Mouse (Mus musculus) layer of hippocampus, adult 9-10 months (tissue): ENCODE measurements around the gene Taar8a.
"Not testable (repeated sequence)": the region's sequence is repeated elsewhere in the genome, so short reads cannot be mapped to it uniquely, and the experiment has no call there.

ENCODE experiments used
- DNase-seq: peaks from one replicate; pipeline ENCODE4 v3.0.0; 2022; ENCODE audit warnings: low spot score

The Taar8a gene

DNA sequence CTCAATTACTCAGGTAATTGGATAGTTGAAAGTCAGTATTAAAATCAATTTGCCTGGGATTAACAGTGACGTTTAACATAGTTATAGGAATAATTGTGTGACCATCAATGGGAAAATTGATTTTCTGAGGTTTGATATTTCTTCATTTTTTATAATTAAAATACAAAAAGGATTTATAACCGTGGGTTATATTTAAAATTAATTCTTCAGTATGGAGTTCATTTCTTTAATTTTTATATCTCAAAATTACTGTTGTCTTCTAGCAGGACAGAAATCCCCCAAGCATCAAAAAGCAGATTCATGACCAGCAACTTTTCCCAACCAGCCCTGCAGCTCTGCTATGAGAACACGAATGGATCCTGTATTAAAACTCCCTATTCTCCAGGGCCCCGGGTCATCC is at the start of gene Taar8a:
Gene Taar8a (plus strand): TSS at position 301 of the 400 bp plus-strand sequence.
- not testable (repeated sequence) for DNase-seq

DNA sequence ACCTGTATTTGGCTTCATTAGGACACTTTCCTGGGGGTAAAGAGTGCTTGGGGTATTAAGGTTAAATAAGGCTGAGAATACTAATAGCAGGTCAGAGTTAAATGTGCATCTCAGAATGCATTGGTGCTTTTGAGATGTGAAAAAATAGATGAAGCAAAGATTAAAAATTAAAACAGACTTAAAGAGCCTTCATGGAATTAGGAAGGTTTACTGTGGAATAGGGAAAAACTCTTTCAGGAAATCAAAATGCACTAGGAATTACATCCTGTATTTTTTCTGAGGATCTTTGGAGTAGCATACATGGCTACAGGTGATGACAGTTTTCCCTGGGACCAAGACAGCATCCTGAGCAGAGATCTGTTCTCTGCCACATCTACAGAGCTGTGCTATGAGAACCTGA is 49.4 kb upstream of the Taar8a start, which contains the start of gene Taar7d:
Gene Taar7d (plus strand): TSS at position 301 of the 400 bp plus-strand sequence.
- DNase-seq, result no peak

DNA sequence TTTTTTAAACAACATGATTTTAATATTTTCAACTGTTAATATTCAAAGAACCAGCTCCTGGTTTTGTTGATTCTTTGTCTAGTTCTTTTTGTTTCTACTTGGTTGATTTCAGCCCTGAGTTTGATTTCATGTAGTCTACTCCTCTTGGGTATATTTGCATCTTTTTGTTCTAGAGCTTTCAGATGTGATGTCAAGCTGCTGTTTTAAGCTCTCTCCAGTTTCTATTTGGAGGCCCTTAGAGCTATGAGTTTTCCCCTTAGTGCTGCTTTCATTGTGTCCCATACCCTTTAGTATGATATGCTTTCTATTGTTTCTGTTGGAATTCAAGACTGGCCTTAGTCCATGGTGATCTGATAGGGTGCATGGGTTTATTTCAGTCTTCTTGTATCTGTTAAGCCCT is 45.0 kb upstream of the Taar8a start:
- no peak for DNase-seq

- no peak for DNase-seq
Observed at GRCm38 (mm10) chr10:24037314-24037713, 39.0 kb upstream of the Taar8a start, which contains the start of gene Taar7e. Taar7e (plus strand) TSS chr10:24037614.

DNA sequence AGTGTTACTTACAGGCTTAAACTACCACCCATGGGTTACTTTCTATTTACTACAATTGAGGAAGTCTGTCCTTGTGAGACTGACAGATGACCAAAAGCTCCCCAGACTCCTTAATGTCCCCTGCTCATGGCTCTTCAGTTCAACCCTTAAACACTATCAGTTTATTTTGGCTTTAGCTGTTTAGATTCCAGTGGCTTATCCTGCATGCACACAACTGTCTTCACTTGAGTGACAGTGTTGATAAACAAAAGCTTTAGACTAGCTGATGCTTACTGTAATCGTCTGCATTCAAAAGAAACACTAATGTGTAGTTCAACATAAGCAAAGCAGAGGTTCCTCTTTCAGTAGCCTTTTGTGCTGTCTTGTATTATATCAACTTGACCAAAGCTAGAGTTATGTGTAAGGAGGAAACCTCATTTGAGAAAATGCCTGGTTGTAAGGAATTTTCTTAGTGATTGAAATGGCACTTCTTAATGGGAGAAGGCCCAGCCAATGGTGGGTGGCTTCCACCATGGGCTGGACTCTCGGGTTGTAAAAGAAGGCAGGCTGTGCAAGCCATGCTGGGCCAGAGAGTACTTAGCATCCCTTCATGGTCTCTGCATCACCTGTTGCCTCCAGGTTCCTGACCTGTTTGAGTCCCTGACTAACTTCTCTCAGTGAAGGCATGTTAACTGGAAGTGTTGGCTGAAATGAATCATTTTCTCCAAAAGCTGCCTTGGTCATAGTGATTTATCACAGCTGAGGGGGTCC is 36.0 kb upstream of the Taar8a start:
- no peak for DNase-seq

- DNase-seq, result no peak
Observed at GRCm38 (mm10) chr10:24049210-24049609, 27.1 kb upstream of the Taar8a start, which contains the start of gene Taar7f. Taar7f (plus strand) TSS chr10:24049510.

- no peak for DNase-seq
Observed at GRCm38 (mm10) chr10:24052039-24052438, 24.3 kb upstream of the Taar8a start.

DNA sequence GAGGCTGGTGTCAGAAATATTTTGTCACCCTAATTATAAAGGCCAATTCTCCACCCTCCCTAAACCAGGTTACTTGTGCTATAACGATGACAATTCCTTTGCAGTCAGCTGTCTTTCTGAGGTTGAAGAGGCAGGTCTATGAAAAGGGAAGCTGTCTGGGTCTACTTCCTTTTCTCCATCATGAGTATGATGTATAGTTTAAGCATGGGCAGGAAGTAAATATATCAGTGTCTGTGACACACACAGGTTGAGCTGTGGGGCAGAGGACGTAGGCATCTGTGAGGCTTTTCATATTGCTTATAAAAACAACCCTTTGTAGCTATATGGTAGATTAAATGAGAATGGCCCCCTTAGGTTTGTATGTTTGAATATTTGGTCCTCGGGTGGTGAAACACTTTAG is 17.3 kb upstream of the Taar8a start:
- DNase-seq, result no peak

GRCm38 (mm10) chr10:24074751-24075150 is 1.5 kb upstream of the Taar8a start:
- DNase-seq, result not testable (repeated sequence)

- peak; percentile 8 for DNase-seq
Observed at GRCm38 (mm10) chr10:24080166-24080565, 3.9 kb downstream of the Taar8a start.

DNA sequence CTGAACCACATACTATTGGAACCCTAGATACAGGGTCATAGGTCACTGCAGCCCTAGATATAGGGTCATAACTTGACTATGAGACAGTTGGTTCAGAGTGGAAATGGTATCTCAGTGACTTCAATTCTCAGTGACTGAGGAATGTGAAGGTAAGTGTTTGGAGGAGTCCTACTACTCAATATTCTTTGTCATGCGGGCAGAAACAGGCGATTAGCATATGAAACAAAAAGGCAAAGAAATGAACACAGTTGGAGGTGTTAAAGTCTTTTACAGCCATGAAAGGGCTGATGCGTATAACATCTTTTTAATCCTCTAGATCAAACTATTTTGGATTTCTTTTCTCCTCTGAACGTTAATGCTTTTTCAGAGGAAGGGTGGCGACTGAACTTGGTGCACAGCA is 9.6 kb downstream of the Taar8a start:
- DNase-seq, result no peak

GRCm38 (mm10) chr10:24086555-24086954 is 10.3 kb downstream of the Taar8a start:
- DNase-seq, result no peak

- DNase-seq, result no peak
Observed at GRCm38 (mm10) chr10:24087168-24087567, 10.9 kb downstream of the Taar8a start.

- no peak for DNase-seq
Observed at GRCm38 (mm10) chr10:24092194-24092593, 15.9 kb downstream of the Taar8a start, which contains the start of gene Taar8b. Taar8b (minus strand) TSS chr10:24092294.

GRCm38 (mm10) chr10:24097010-24097409 is 20.7 kb downstream of the Taar8a start:
- not testable (repeated sequence) for DNase-seq

- not testable (repeated sequence) for DNase-seq
Observed at GRCm38 (mm10) chr10:24101812-24102211, 25.5 kb downstream of the Taar8a start, which contains the start of gene Taar8c. Taar8c (minus strand) TSS chr10:24101912.

DNA sequence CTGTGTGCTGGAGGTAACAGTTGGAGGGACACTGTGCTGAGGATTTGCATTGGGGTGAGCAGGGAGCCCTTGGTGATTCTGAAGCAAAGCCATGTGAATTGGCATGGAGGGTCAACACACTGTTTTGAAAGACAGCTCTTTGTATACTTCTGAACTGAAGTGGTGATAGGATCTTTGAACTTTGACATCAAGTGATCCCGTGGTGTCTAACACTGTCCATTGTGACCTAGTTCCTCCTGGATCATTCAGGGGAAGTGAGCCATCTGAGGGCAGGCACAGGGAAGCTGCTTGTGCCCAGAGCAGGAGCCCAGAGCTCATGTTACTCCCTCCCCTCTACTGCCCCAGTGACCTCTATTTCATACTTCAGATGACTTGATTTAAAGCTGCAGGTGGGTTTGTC is 27.0 kb downstream of the Taar8a start:
- not testable (repeated sequence) for DNase-seq

GRCm38 (mm10) chr10:24107747-24108146 is 31.4 kb downstream of the Taar8a start:
- no peak for DNase-seq

DNA sequence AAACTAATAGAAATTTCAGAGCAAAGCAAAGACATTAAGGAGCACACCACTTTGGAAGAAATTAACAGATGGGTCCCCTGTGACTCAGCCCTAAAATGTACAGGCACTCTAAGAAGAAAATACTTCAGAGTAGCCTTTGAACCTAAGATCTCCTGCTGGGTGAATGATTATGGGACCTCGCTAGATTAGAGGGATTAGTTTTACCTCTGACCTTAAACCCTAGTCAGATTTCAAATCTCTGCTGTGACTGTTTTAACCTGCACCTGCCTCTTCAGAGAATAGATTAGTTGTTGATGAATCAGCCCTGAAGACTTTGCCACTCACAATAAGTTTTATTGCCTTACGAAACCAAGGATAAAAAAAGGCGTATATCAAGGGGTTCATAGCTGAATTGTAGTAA is 31.9 kb downstream of the Taar8a start:
- no peak for DNase-seq

GRCm38 (mm10) chr10:24109434-24109833 is 33.1 kb downstream of the Taar8a start, which contains the start of gene Taar9:
Taar9 (minus strand) TSS chr10:24109534.
- DNase-seq, result not testable (repeated sequence)

DNA sequence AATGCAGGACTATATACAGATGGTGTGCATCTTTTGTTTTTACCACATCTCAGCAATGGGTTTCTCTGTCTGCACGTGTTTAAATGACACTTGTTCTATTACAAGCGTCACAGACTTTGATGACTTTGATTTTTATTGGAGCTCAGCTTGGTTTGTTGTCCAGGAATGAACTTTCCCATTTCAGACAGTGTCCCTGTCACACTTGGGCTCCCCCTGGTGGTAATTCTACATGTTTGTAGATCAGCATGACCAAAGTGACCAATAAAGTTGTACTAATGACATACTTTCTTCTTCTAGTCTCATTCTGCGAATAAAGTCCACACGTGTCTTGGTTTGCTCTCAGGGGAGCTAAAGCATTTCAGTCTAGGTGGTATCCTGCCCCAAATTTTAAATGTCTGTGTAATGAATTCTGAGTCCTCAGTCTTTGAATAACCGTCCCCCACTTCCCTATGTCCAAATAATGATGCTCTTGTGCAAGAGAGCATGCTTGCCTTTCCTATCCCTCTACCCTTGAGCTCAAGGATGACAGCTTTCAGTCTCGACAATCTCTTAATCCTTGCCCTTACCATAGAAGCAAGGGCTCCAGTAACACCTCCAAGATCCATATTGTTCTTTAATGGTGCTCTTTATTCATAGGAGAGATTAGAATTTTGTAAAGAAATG is 34.9 kb downstream of the Taar8a start:
- DNase-seq, result peak; percentile 9
